In genomic region chr2:75491789-75492500, GRCm38 (mm10) we compare ENCODE assay signal across 11 mouse cellular contexts.
DNase-seq lines count a peak whose midpoint lies in the region; ATAC-seq and TF ChIP-seq lines count a peak whose summit lies in the region.
"Had no signal": no experiment of that assay in that cellular context is flagged by ENCODE, and none has a peak within 500 bp of the region (broad histone marks: within the 10 kb centered on the region; RNA-seq: fewer than 3 reads in every experiment).

No protein-coding gene starts in this region.

- no peak overlapping the region for H3K27ac ChIP-seq in midbrain, embryonic 13.5 days
- H3K27ac ChIP-seq in midbrain, embryonic 10.5 days (replicated peaks), result no peak overlapping the region
- H3K27ac ChIP-seq in intestine, embryonic 14.5 days (ENCODE audit: low read depth), result no peak overlapping the region
- H3K27ac ChIP-seq in lung, postnatal 0 days (ENCODE audit: low read length), result 0 out of 2 replicates have a peak overlapping the region, but pooled peaks have one; percentile 54
- H3K27ac ChIP-seq: forebrain, embryonic 12.5 days; heart, embryonic 15.5 days had no signal

- intact Hi-C loops in gastrocnemius, postnatal 36 days (cut with DNase I), result no loop called here

- no peak for TF ChIP-seq CTCF in lung, postnatal 0 days (IDR thresholded peaks at IDR 0.05)

- no peak overlapping the region for H3K4me3 ChIP-seq in midbrain, embryonic 13.5 days (replicated peaks)
- no peak overlapping the region for H3K4me3 ChIP-seq in midbrain, embryonic 10.5 days
- H3K4me3 ChIP-seq in intestine, embryonic 14.5 days (ENCODE audit: low read depth, low read length), result no peak overlapping the region
- no peak overlapping the region for H3K4me3 ChIP-seq in lung, postnatal 0 days (ENCODE audit: low read depth, low read length)
- H3K4me3 ChIP-seq: forebrain, embryonic 12.5 days; heart, embryonic 15.5 days had no signal

- H3K9me3 ChIP-seq in midbrain, embryonic 13.5 days, result no peaks in the 10 kb centered on the region
- H3K9me3 ChIP-seq in midbrain, embryonic 10.5 days (replicated peaks), result no peaks in the 10 kb centered on the region
- no peaks in the 10 kb centered on the region for H3K9me3 ChIP-seq in intestine, embryonic 14.5 days (ENCODE audit: control insufficient read depth, low read length)
- no peaks in the 10 kb centered on the region for H3K9me3 ChIP-seq in lung, postnatal 0 days (ENCODE audit: low read length)
- H3K9me3 ChIP-seq: forebrain, embryonic 12.5 days; heart, embryonic 15.5 days had no signal

- TF ChIP-seq EP300 in lung, postnatal 0 days (IDR thresholded peaks at IDR 0.05), result no peak

- ATAC-seq in midbrain, embryonic 13.5 days, result 0 out of 2 replicates have a peak, but pooled peaks have one; percentile 40
- peak; percentile 74 for ATAC-seq in intestine, embryonic 14.5 days (replicated peaks; ENCODE audit: low FRiP score, low TSS enrichment, low read depth)
- peak; percentile 43 for ATAC-seq in lung, postnatal 0 days
- ATAC-seq: activated CD4-positive, CD25-positive, alpha-beta regulatory T cell, adult 4 months had no signal

- H3K4me2 ChIP-seq in midbrain, embryonic 13.5 days (replicated peaks), result no peak overlapping the region
- no peak overlapping the region for H3K4me2 ChIP-seq in intestine, embryonic 14.5 days (ENCODE audit: low read length)
- 0 out of 2 replicates have a peak overlapping the region, but pooled peaks have one; percentile 14 for H3K4me2 ChIP-seq in lung, postnatal 0 days (replicated peaks; ENCODE audit: low read depth, low read length)
- H3K4me2 ChIP-seq: forebrain, embryonic 12.5 days; heart, embryonic 15.5 days had no signal

- H3K36me3 ChIP-seq in midbrain, embryonic 13.5 days, result no peaks in the 10 kb centered on the region
- H3K36me3 ChIP-seq in midbrain, embryonic 10.5 days, result no peaks in the 10 kb centered on the region
- no peaks in the 10 kb centered on the region for H3K36me3 ChIP-seq in intestine, embryonic 14.5 days (ENCODE audit: control insufficient read depth, insufficient read depth, low read length)
- H3K36me3 ChIP-seq in lung, postnatal 0 days (ENCODE audit: insufficient read depth, low read length), result no peaks in the 10 kb centered on the region
- H3K36me3 ChIP-seq: forebrain, embryonic 12.5 days; heart, embryonic 15.5 days had no signal

- H3K4me1 ChIP-seq in midbrain, embryonic 13.5 days (replicated peaks), result 0 out of 2 replicates have a peak, but pooled peaks cover 2% of the 10 kb centered on the region
- no peaks in the 10 kb centered on the region for H3K4me1 ChIP-seq in midbrain, embryonic 10.5 days
- H3K4me1 ChIP-seq in intestine, embryonic 14.5 days (replicated peaks; ENCODE audit: control insufficient read depth, insufficient read depth, low read length), result peaks cover 9% of the 10 kb centered on the region
- no peaks in the 10 kb centered on the region for H3K4me1 ChIP-seq in lung, postnatal 0 days (ENCODE audit: insufficient read depth, low read depth, low read length)

- no peak overlapping the region for H3K9ac ChIP-seq in midbrain, embryonic 13.5 days (replicated peaks)
- H3K9ac ChIP-seq in intestine, embryonic 14.5 days (ENCODE audit: low read length), result no peak overlapping the region
- no peak overlapping the region for H3K9ac ChIP-seq in lung, postnatal 0 days (replicated peaks; ENCODE audit: low read depth)
- H3K9ac ChIP-seq: forebrain, embryonic 12.5 days; heart, embryonic 15.5 days had no signal

- peak; percentile 30 for DNase-seq in gastrocnemius, postnatal 10 days
- DNase-seq in gastrocnemius, postnatal 36 days, result no peak
- DNase-seq in midbrain, embryonic 10.5 days (ENCODE audit: low spot score), result no peak
- DNase-seq in intestine, embryonic 14.5 days (ENCODE audit: low spot score), result no peak
- DNase-seq in lung, postnatal 0 days (ENCODE audit: low spot score), result peak; percentile 63
- no peak for DNase-seq in frontal cortex, postnatal 36 days (ENCODE audit: low spot score in 2 of 2)
- no peak for DNase-seq in cerebellum, adult 8-10 months

- H3K27me3 ChIP-seq in midbrain, embryonic 13.5 days, result no peaks in the 10 kb centered on the region
- no peaks in the 10 kb centered on the region for H3K27me3 ChIP-seq in midbrain, embryonic 10.5 days (ENCODE audit: low read depth, poor library complexity, severe bottlenecking)
- no peaks in the 10 kb centered on the region for H3K27me3 ChIP-seq in intestine, embryonic 14.5 days (replicated peaks; ENCODE audit: control insufficient read depth, insufficient read depth, low read length)
- H3K27me3 ChIP-seq in lung, postnatal 0 days (replicated peaks; ENCODE audit: insufficient read depth, low read length), result no peaks in the 10 kb centered on the region
- H3K27me3 ChIP-seq: forebrain, embryonic 12.5 days; heart, embryonic 15.5 days had no signal

- 46% methylated on average over 3 of the region's 3 CpGs for WGBS in midbrain, embryonic 13.5 days
- WGBS in midbrain, embryonic 10.5 days, result 57% methylated on average over 3 of the region's 3 CpGs
- WGBS in intestine, embryonic 14.5 days, result 22% methylated on average over 3 of the region's 3 CpGs
- WGBS in lung, postnatal 0 days, result 38% methylated on average over 3 of the region's 3 CpGs

Comparison
In these comparisons a context has a peak if more than half of its experiments do, and no peak if none do; other contexts are left out.
1. DNase-seq: peak in gastrocnemius, postnatal 10 days (single experiment) and lung, postnatal 0 days (single experiment); none in gastrocnemius, postnatal 36 days (0 of 2), midbrain, embryonic 10.5 days (single experiment), intestine, embryonic 14.5 days (single experiment), frontal cortex, postnatal 36 days (0 of 2) and cerebellum, adult 8-10 months (single experiment).
2. Peak in every context shown above with its lines, with median percentiles within 50 percentile points of each other: ATAC-seq.